Mouse (Mus musculus) lung, postnatal 0 days (tissue): ENCODE data around the gene Peli3. TPM values are rescaled to one million over a fixed set of nuclear protein-coding genes. Genes with fewer than 3 reads are reported as not detected.
A peak's percentile ranks its signal among the peaks of the same experiment; 100 is the strongest.

Source experiments
- ATAC-seq: fragments of 200-750 bp; cut with Nextera tagmentation; 2 replicates; pipeline ENCODE4 v1.8.0; 2017; ENCODE audit warnings: moderate library complexity
- DNase-seq: peaks from one replicate; pipeline ENCODE4 v3.0.0-alpha.2; 2016; ENCODE audit warnings: low spot score
- H3K27ac ChIP-seq: fragments of 300-500 bp; sonication (generic); 2 replicates; pipeline ENCODE4 v1.5.1; 2014; ENCODE audit warnings: antibody characterized with exemption, mild to moderate bottlenecking, low read length, mixed read lengths
- H3K27me3 ChIP-seq: fragments of 300-500 bp; sonication (generic); replicated peaks from 2 replicates; pipeline ENCODE4 v1.6.1; 2014; ENCODE audit warnings: low read length, mixed read lengths; ENCODE audit not compliant: insufficient read depth
- H3K36me3 ChIP-seq: fragments of 300-500 bp; sonication (generic); 2 replicates; pipeline ENCODE4 v1.6.1; 2014; ENCODE audit warnings: low read length, mixed read lengths; ENCODE audit not compliant: insufficient read depth
- H3K4me1 ChIP-seq: fragments of 300-500 bp; sonication (generic); 2 replicates; pipeline ENCODE4 v1.6.1; 2014; ENCODE audit warnings: antibody characterized with exemption, low read depth, low read length, mixed read lengths; ENCODE audit not compliant: insufficient read depth
- H3K4me2 ChIP-seq: fragments of 300-500 bp; sonication (generic); replicated peaks from 2 replicates; pipeline ENCODE4 v1.6.1; 2014; ENCODE audit warnings: low read depth, mild to moderate bottlenecking, low read length, moderate library complexity, mixed read lengths
- H3K4me3 ChIP-seq: fragments of 300-500 bp; sonication (generic); 2 replicates; pipeline ENCODE4 v1.5.1; 2014; ENCODE audit warnings: low read depth, low read length
- H3K9ac ChIP-seq: fragments of 300-500 bp; sonication (generic); replicated peaks from 2 replicates; pipeline ENCODE4 v1.6.1; 2014; ENCODE audit warnings: low read depth, mild to moderate bottlenecking
- H3K9me3 ChIP-seq: fragments of 300-500 bp; sonication (generic); 2 replicates; pipeline ENCODE4 v1.6.1; 2016; ENCODE audit warnings: low read length, mixed read lengths
- CTCF ChIP-seq: IDR thresholded peaks from 2 replicates; pipeline ENCODE4 v1.5.1; 2016; ENCODE audit warnings: antibody characterized with exemption, mild to moderate bottlenecking
- EP300 ChIP-seq: IDR thresholded peaks from 2 replicates; pipeline ENCODE4 v1.6.1; 2016; ENCODE audit warnings: antibody characterized with exemption, mild to moderate bottlenecking, control low read depth
- WGBS: fragments of 180-500 bp; shearing (Covaris S2); extraction: QIAGEN DNeasy Blood & Tissue Kit; methylation state at CpG from one replicate; pipeline ENCODE4 v1.1.7; 2014; 5-methylcytosine and 5-hydroxymethylcytosine counted together
- polyA plus RNA-seq: library from polyadenylated mRNA; unstranded; fragments of >200 nt; fragmentation: Nextera tagmentation; extraction: Ambion mirVana; gene quantifications from 2 replicates; pipeline ENCODE4 v1.2.1, GENCODE M21; 2015

Peli3 gene
- polyA plus RNA-seq, 1 experiment from 2014 or later: 0.85 TPM

DNA sequence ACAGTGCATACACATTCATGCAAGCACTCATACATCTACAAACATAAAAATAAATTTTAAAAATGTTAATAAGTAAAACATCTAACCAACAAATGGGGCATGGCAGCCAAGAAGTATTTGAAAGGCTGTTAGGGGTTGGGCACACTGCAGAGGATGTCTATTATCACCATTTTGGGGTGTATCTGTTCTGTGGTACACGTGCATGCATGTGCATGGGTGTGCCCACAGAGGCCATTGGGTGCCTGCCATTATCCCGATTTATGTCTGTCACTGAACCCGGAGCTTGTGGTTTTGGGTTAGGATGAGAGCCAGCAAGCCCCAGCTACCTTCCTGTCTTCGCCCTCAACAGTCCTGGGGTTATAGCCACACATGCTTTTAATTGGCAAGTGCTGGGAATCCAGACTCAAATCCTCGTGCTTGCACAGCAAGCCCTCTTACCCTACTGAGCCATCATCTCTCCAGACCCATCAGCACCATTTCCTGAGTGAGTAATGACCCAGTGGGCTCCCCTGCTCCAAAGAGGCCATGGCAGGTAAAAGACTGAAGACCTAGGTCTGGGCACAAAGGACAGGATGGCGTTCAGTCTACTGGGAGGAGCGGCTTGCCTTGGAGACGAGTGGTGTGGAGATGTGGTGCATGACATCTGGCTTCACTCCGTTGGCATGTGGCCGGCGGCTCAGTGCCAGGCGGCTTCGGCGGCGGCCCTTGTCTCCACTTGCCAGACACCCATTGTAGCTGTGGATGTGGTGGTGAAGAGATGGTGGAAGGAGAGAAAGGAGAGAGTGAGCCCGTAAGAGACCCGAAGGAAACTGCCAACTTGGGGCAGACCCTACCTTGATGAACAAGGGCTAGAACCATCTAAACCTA, 5.2 kb downstream of the Peli3 start:
- ATAC-seq: no peak
- no peak overlapping the region for H3K4me3 ChIP-seq
- no peaks in the 10 kb centered on the region for H3K36me3 ChIP-seq
- WGBS: 89% methylated on average over 17 of the region's 17 CpGs
- TF ChIP-seq CTCF (no peak), EP300 (no peak)
- no peak for DNase-seq
- H3K27me3 ChIP-seq: no peaks in the 10 kb centered on the region
- H3K4me2 ChIP-seq: no peak overlapping the region
- H3K9me3 ChIP-seq: no peaks in the 10 kb centered on the region
- H3K4me1 ChIP-seq: peaks cover 3% of the 10 kb centered on the region; the same call in 1 of the 2 replicates
- H3K9ac ChIP-seq: no peak overlapping the region
- H3K27ac ChIP-seq: no peak overlapping the region

GRCm38 (mm10) chr19:4936896-4937295, 6.0 kb downstream of the Peli3 start:
- H3K4me2 ChIP-seq: no peak overlapping the region
- H3K9ac ChIP-seq: no peak overlapping the region
- H3K9me3 ChIP-seq: no peaks in the 10 kb centered on the region
- no peak for DNase-seq
- H3K4me1 ChIP-seq: no peaks in the 10 kb centered on the region
- TF ChIP-seq EP300 (no peak), CTCF (no peak)
- no peaks in the 10 kb centered on the region for H3K27me3 ChIP-seq
- no peak overlapping the region for H3K27ac ChIP-seq
- no peaks in the 10 kb centered on the region for H3K36me3 ChIP-seq
- WGBS: 77% methylated on average over 2 of the region's 2 CpGs
- ATAC-seq: no peak
- no peak overlapping the region for H3K4me3 ChIP-seq

GRCm38 (mm10) chr19:4928781-4929180, 14.1 kb downstream of the Peli3 start:
- 61% methylated on average over 5 of the region's 5 CpGs for WGBS
- H3K9ac ChIP-seq: no peak overlapping the region
- H3K36me3 ChIP-seq: peaks cover 6% of the 10 kb centered on the region; the same call in 1 of the 2 replicates
- ATAC-seq: no peak
- peak; percentile 39 for DNase-seq
- H3K4me2 ChIP-seq: peak overlapping the region; percentile 60
- TF ChIP-seq CTCF (no peak), EP300 (no peak)
- H3K27me3 ChIP-seq: no peaks in the 10 kb centered on the region
- H3K9me3 ChIP-seq: no peaks in the 10 kb centered on the region
- peak overlapping the region; percentile 51; the same call in 1 of the 2 replicates for H3K27ac ChIP-seq
- H3K4me3 ChIP-seq: 0 out of 2 replicates have a peak overlapping the region, but pooled peaks have one; percentile 57
- H3K4me1 ChIP-seq: peaks cover 8% of the 10 kb centered on the region; the same call in 1 of the 2 replicates

DNA sequence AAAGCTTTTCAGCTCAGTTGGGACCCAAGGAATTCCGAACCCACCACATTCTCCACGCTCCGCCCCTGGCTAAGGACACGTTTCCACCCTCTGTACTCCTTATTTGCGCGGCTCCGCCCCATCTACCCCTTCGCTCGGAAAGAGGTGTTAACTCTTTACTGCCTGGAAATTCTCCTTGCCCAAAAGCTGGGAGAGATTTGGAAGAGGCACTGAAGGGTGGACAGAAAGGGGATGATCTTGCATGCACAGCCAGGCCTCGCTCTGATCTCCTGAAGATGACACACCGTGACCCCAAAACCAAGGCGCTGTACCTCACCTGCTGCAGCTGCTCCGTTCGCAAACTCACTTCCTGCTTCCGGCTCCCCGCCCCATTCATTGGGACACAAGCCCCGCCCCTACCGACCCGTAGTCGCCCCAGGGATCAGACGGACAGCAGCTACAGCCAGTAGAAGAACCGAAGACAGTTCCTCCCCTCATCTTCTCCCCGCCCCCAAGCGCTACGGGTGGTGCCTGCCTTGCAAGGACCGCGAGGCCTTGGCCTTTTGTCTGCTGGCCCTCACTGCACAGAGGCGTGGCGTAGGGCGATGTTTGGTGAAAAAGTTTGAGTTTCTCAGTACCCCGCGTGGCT, 14.9 kb downstream of the Peli3 start, which contains the start of gene Dpp3:
Gene Dpp3, minus strand, starts transcription at position 384 of the 628 bp plus-strand sequence.
- no peaks in the 10 kb centered on the region for H3K27me3 ChIP-seq
- H3K9ac ChIP-seq: peak within 1 kb of the TSS; percentile 29
- under 1% methylated on average over 32 of the region's 32 CpGs for WGBS
- H3K9me3 ChIP-seq: no peaks in the 10 kb centered on the region
- DNase-seq (peak; percentile 99), ATAC-seq (peak; percentile 100)
- H3K36me3 ChIP-seq: peaks cover 12% of the 10 kb centered on the region
- TF ChIP-seq CTCF (no peak), EP300 (no peak)
- peak within 1 kb of the TSS; percentile 51; the same call in 1 of the 2 replicates for H3K27ac ChIP-seq
- peaks cover 8% of the 10 kb centered on the region; the same call in 1 of the 2 replicates for H3K4me1 ChIP-seq
- peak within 1 kb of the TSS; percentile 57 for H3K4me3 ChIP-seq
- peak within 1 kb of the TSS; percentile 60 for H3K4me2 ChIP-seq

GRCm38 (mm10) chr19:4925121-4925860, 17.6 kb downstream of the Peli3 start:
- H3K4me3 ChIP-seq: no peak overlapping the region
- DNase-seq: no peak
- no peak overlapping the region for H3K9ac ChIP-seq
- ATAC-seq: no peak
- no peaks in the 10 kb centered on the region for H3K27me3 ChIP-seq
- TF ChIP-seq CTCF (no peak), EP300 (no peak)
- WGBS: 95% methylated on average over 11 of the region's 11 CpGs
- no peak overlapping the region for H3K4me2 ChIP-seq
- peaks cover 21% of the 10 kb centered on the region for H3K36me3 ChIP-seq
- peaks cover 8% of the 10 kb centered on the region; the same call in 1 of the 2 replicates for H3K4me1 ChIP-seq
- H3K9me3 ChIP-seq: no peaks in the 10 kb centered on the region
- H3K27ac ChIP-seq: no peak overlapping the region

GRCm38 (mm10) chr19:4919652-4920051, 23.3 kb downstream of the Peli3 start:
- ATAC-seq (no peak), DNase-seq (no peak)
- TF ChIP-seq CTCF (no peak), EP300 (no peak)
- no peak overlapping the region for H3K27ac ChIP-seq
- no peaks in the 10 kb centered on the region for H3K27me3 ChIP-seq
- no peaks in the 10 kb centered on the region for H3K9me3 ChIP-seq
- no peak overlapping the region for H3K4me3 ChIP-seq
- no peak overlapping the region for H3K4me2 ChIP-seq
- WGBS: 79% methylated on average over 6 of the region's 6 CpGs
- no peak overlapping the region for H3K9ac ChIP-seq
- H3K4me1 ChIP-seq: no peaks in the 10 kb centered on the region
- H3K36me3 ChIP-seq: peaks cover 58% of the 10 kb centered on the region
